Mouse (Mus musculus): ENCODE measurements around the gene Lrrc34. TPM values are rescaled to one million over a fixed set of nuclear protein-coding genes. Genes with fewer than 3 reads are reported as not detected.

Gene Lrrc34
- not detected for total RNA-seq (2021)

GRCm38 (mm10) chr3:30647440-30648090, at the start of gene Lrrc34:
Gene Lrrc34, minus strand, starts transcription at chr3:30647869.
- DNase-seq = no peak

- peak; percentile 29 to 47 for DNase-seq
Observed at GRCm38 (mm10) chr3:30696346-30696745, 48.7 kb upstream of the Lrrc34 start.

- DNase-seq = no peak
Observed at GRCm38 (mm10) chr3:30695661-30696060, 48.0 kb upstream of the Lrrc34 start.

- no peak for DNase-seq
Observed at GRCm38 (mm10) chr3:30690976-30691375, 43.3 kb upstream of the Lrrc34 start.

- DNase-seq = no peak
Observed at GRCm38 (mm10) chr3:30687216-30687615, 39.5 kb upstream of the Lrrc34 start.

- DNase-seq = no peak
Observed at GRCm38 (mm10) chr3:30683190-30683589, 35.5 kb upstream of the Lrrc34 start.

GRCm38 (mm10) chr3:30658486-30658885, 10.8 kb upstream of the Lrrc34 start:
- DNase-seq = no peak

GRCm38 (mm10) chr3:30655937-30656336, 8.3 kb upstream of the Lrrc34 start:
- DNase-seq = no peak

GRCm38 (mm10) chr3:30650062-30650841, 2.6 kb upstream of the Lrrc34 start:
- no peak for DNase-seq

GRCm38 (mm10) chr3:30648466-30648865, 797 bp upstream of the Lrrc34 start:
- no peak for DNase-seq

GRCm38 (mm10) chr3:30646761-30647160, 908 bp downstream of the Lrrc34 start:
- DNase-seq = no peak

GRCm38 (mm10) chr3:30644207-30644606, 3.5 kb downstream of the Lrrc34 start, which contains the start of gene Lrriq4:
Gene Lrriq4, plus strand, starts transcription at chr3:30644507.
- no peak for DNase-seq

GRCm38 (mm10) chr3:30635629-30636028, 12.0 kb downstream of the Lrrc34 start:
- no peak for DNase-seq

GRCm38 (mm10) chr3:30633681-30634080, 14.0 kb downstream of the Lrrc34 start:
- DNase-seq = no peak

GRCm38 (mm10) chr3:30620132-30620531, 27.5 kb downstream of the Lrrc34 start:
- DNase-seq = no peak

GRCm38 (mm10) chr3:30610930-30611329, 36.7 kb downstream of the Lrrc34 start:
- DNase-seq = no peak

- DNase-seq = no peak
Observed at GRCm38 (mm10) chr3:30608999-30609398, 38.7 kb downstream of the Lrrc34 start.

GRCm38 (mm10) chr3:30603256-30603655, 44.4 kb downstream of the Lrrc34 start:
- DNase-seq = no peak

- no peak for DNase-seq
Observed at GRCm38 (mm10) chr3:30602740-30603098, 45.0 kb downstream of the Lrrc34 start.

- peak; percentile 98 to 99 for DNase-seq
Observed at GRCm38 (mm10) chr3:30602065-30602739, 45.5 kb downstream of the Lrrc34 start, which contains the start of gene Mynn. Gene Mynn, plus strand, starts transcription at chr3:30602065.

- no peak for DNase-seq
Observed at GRCm38 (mm10) chr3:30601610-30602064, 46.0 kb downstream of the Lrrc34 start.

- peak; percentile 77 to 81 for DNase-seq
Observed at GRCm38 (mm10) chr3:30601175-30601574, 46.5 kb downstream of the Lrrc34 start.

- peak; percentile 33 to 57 for DNase-seq
Observed at GRCm38 (mm10) chr3:30600717-30601116, 47.0 kb downstream of the Lrrc34 start.
